Mouse (Mus musculus) CH12.LX (cell line): ENCODE data around the gene Tasp1. TPM values are rescaled to one million over a fixed set of nuclear protein-coding genes. Genes with fewer than 3 reads are reported as not detected.

ENCODE experiments used
- DNase-seq: peaks from one replicate; pipeline ENCODE4 v3.0.0-alpha.2; 2013; ENCODE audit errors: extremely low read depth
- H3K27ac ChIP-seq: 2 replicates; pipeline ENCODE4 v1.5.1; 2012; ENCODE audit warnings: low read depth, mild to moderate bottlenecking, control low read depth, moderate library complexity; ENCODE audit not compliant: insufficient read depth
- H3K27me3 ChIP-seq: replicated peaks from 2 replicates; pipeline ENCODE3; 2012; ENCODE audit warnings: inconsistent platforms
- H3K36me3 ChIP-seq, 2 experiments: replicated peaks in 1 of 2; 2 replicates each; pipeline versions ENCODE3 to v1.6.1; 2012; ENCODE audit warnings: inconsistent platforms in 1 of 2, low read length in 1 of 2, mild to moderate bottlenecking in 1 of 2, mixed read lengths in 1 of 2, moderate library complexity in 1 of 2; ENCODE audit not compliant: control insufficient read depth in 1 of 2, insufficient read depth in 1 of 2
- H3K4me1 ChIP-seq, 2 experiments: 2 replicates each; pipeline ENCODE4 v1.6.1; 2012; ENCODE audit warnings: inconsistent platforms in 1 of 2, moderate library complexity in 1 of 2; ENCODE audit not compliant: insufficient read depth in 2 of 2, control insufficient read depth in 1 of 2
- H3K4me2 ChIP-seq: 2 replicates; pipeline ENCODE4 v1.6.1; 2012; ENCODE audit warnings: low read depth, mild to moderate bottlenecking, control low read depth; ENCODE audit not compliant: poor library complexity, insufficient read depth, severe bottlenecking
- H3K4me3 ChIP-seq, 3 experiments: fragments of 150-350 bp in 1 of 3; sonication (generic) in 1 of 3; replicated peaks in 1 of 3; 2 replicates each; pipeline versions ENCODE3 to v1.5.1; 2011 to 2012; ENCODE audit warnings: low read depth in 2 of 3, low read length in 2 of 3, mild to moderate bottlenecking in 2 of 3, moderate library complexity in 2 of 3, control low read depth in 1 of 3, improper control_type of control experiment in 1 of 3, inconsistent platforms in 1 of 3, mixed read lengths in 1 of 3; ENCODE audit not compliant: poor library complexity in 1 of 3
- H3K79me2 ChIP-seq: replicated peaks from 2 replicates; pipeline ENCODE4 v1.6.1; 2012; ENCODE audit warnings: mild to moderate bottlenecking, moderate library complexity; ENCODE audit not compliant: control insufficient read depth, poor library complexity, insufficient read depth, severe bottlenecking; ENCODE audit errors: extremely low read depth
- H3K9ac ChIP-seq: 2 replicates; pipeline ENCODE4 v1.6.1; 2012; ENCODE audit warnings: low read depth, mild to moderate bottlenecking, control low read depth, moderate library complexity; ENCODE audit not compliant: insufficient read depth
- H3K9me3 ChIP-seq: replicated peaks from 2 replicates; pipeline ENCODE3; 2012; ENCODE audit warnings: low read length, inconsistent platforms, mixed read lengths
- CHD1 ChIP-seq: IDR thresholded peaks from 2 replicates; pipeline ENCODE4 v1.6.1; 2012; ENCODE audit warnings: low read depth, low read length, improper control_type of control experiment, inconsistent platforms
- CTCF ChIP-seq, 2 experiments: IDR thresholded peaks in 1 of 2; conservative IDR thresholded peaks in 1 of 2; 2 replicates each; pipeline ENCODE4 v1.5.1; 2011 to 2012; ENCODE audit warnings: low read depth in 2 of 2, low read length in 2 of 2, improper control_type of control experiment in 1 of 2, inconsistent platforms in 1 of 2, mild to moderate bottlenecking in 1 of 2, moderate library complexity in 1 of 2
- E2F4 ChIP-seq: IDR thresholded peaks from 2 replicates; pipeline ENCODE4 v1.6.1; 2011; ENCODE audit warnings: low read depth, low read length, improper control_type of control experiment; ENCODE audit not compliant: insufficient replicate concordance
- ELF1 ChIP-seq: IDR thresholded peaks from 2 replicates; pipeline ENCODE4 v1.6.1; 2014; ENCODE audit warnings: low read depth, mild to moderate bottlenecking, inconsistent platforms, low read length, improper control_type of control experiment
- EP300 ChIP-seq: IDR thresholded peaks from 2 replicates; pipeline ENCODE4 v1.6.1; 2011; ENCODE audit warnings: low read length, improper control_type of control experiment
- IRF4 ChIP-seq: IDR thresholded peaks from 2 replicates; pipeline ENCODE4 v1.6.1; 2014; ENCODE audit warnings: low read depth, mild to moderate bottlenecking, inconsistent platforms, low read length, improper control_type of control experiment
- JUN ChIP-seq: IDR thresholded peaks from 2 replicates; pipeline ENCODE4 v1.6.1; 2011; ENCODE audit warnings: low read depth, mild to moderate bottlenecking, low read length, improper control_type of control experiment, moderate library complexity; ENCODE audit not compliant: insufficient read depth
- MXI1 ChIP-seq: IDR thresholded peaks from 2 replicates; pipeline ENCODE4 v1.6.1; 2011; ENCODE audit warnings: mild to moderate bottlenecking, low read depth, low read length, improper control_type of control experiment
- MYC ChIP-seq: IDR thresholded peaks from 2 replicates; pipeline ENCODE4 v1.6.1; 2011; ENCODE audit warnings: low read depth, mild to moderate bottlenecking, improper control_type of control experiment, low read length
- NELFE ChIP-seq: IDR thresholded peaks from 2 replicates; pipeline ENCODE4 v1.6.1; 2011; ENCODE audit warnings: low read depth, low read length, improper control_type of control experiment
- POLR2A ChIP-seq: IDR thresholded peaks from 2 replicates; pipeline ENCODE4 v1.6.1; 2011; ENCODE audit warnings: low read depth, mild to moderate bottlenecking, improper control_type of control experiment, low read length
- SMC3 ChIP-seq: IDR thresholded peaks from 2 replicates; pipeline ENCODE4 v1.6.1; 2011; ENCODE audit warnings: low read depth, low read length, improper control_type of control experiment
- TCF12 ChIP-seq: IDR thresholded peaks from 2 replicates; pipeline ENCODE4 v1.6.1; 2014; ENCODE audit warnings: low read depth, mild to moderate bottlenecking, inconsistent platforms, low read length, improper control_type of control experiment
- USF1 ChIP-seq: IDR thresholded peaks from 2 replicates; pipeline ENCODE4 v1.6.1; 2014; ENCODE audit warnings: low read depth, mild to moderate bottlenecking, inconsistent platforms, low read length, improper control_type of control experiment
- ZC3H11A ChIP-seq: IDR thresholded peaks from 2 replicates; pipeline ENCODE4 v1.6.1; 2012; ENCODE audit warnings: low read depth, mild to moderate bottlenecking, inconsistent platforms, low read length, improper control_type of control experiment
- ZMIZ1 ChIP-seq: IDR thresholded peaks from 2 replicates; pipeline ENCODE4 v1.6.1; 2012; ENCODE audit warnings: low read depth, mild to moderate bottlenecking, inconsistent platforms, low read length, improper control_type of control experiment
- ZNF384 ChIP-seq: IDR thresholded peaks from 2 replicates; pipeline ENCODE4 v1.6.1; 2012; ENCODE audit warnings: low read depth, low read length, improper control_type of control experiment, inconsistent platforms
- dilution Hi-C: fragments of 300-500 bp; cut with MboI; formaldehyde crosslinking; loops from 2 replicates; pipeline ENCODE4 v1.14.3; 2020; ENCODE audit warnings: low sequenced_read_pairs; ENCODE audit not compliant: extremely low pct_unique_long_range_greater_than_20kb, extremely low pct_ligation_motif_present
- in situ Hi-C: fragments of 300-500 bp; cut with MboI; formaldehyde crosslinking; loops from 3 replicates; pipeline ENCODE4 v1.14.3; 2019; ENCODE audit warnings: low sequenced_read_pairs, low pct_ligation_motif_present, low pct_unique_long_range_greater_than_20kb, mixed read lengths
- polyA plus RNA-seq: library from polyadenylated mRNA; unstranded; fragments of >175 nt; gene quantifications from 2 replicates; pipeline ENCODE4 v1.2.1, GENCODE M21; 2012; ENCODE audit warnings: low read depth; ENCODE audit not compliant: insufficient read length
- total RNA-seq, 2 experiments: library from RNA; depleted of rRNA; stranded (reverse); fragments of 300-350 nt in 1 of 2; fragments of >200 nt in 1 of 2; gene quantifications; 2 replicates each; pipeline ENCODE4 v1.2.3; 2012 to 2014

Tasp1 gene
- total and polyA plus RNA-seq, 3 experiments: 28.8 to 64.5 (median 28.9) TPM

DNA sequence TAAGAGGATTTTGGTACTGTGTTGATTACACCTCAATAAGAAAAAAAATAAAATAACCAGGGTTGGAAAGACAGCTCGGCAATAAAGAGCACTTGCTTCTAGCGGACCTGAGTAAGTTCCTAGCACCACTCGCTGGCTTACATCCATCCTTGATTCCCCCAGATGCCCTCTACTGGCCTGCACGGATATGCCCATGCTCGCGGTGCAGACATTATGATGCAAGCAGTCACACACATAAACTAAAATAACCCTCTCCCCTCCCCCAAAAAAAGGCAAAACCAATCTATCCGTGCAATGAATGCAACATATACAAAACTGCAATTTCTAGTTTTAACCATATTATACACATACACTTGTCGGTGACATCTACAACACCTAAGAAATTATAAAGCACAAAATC is 929 bp downstream of the Tasp1 start:
- DNase-seq: peak; percentile 63
- TF ChIP-seq CHD1: no peak
- TF ChIP-seq MYC: 0 out of 2 replicates have a peak, but pooled peaks have one; percentile 12
- no peak for TF ChIP-seq ELF1
- TF ChIP-seq CTCF (conservative IDR thresholded peaks at IDR 0.05 in 1 of 2, IDR thresholded peaks at IDR 0.05 in 1 of 2; ENCODE audit: low read depth in 2 of 2, low read length in 2 of 2): peak in 1 of 2 experiments; percentile 48; a peak in 2 of 4 replicates
- TF ChIP-seq ZMIZ1: no peak
- Histone ChIP-seq H3K27me3 (no peaks in the 10 kb centered on the region), H3K9me3 (no peaks in the 10 kb centered on the region), H3K79me2 (peaks cover 18% of the 10 kb centered on the region), H3K4me1 (peaks cover 2 to 15% of the 10 kb centered on the region in 2 experiments; a peak in 3 of 4 replicates), H3K27ac (no peak overlapping the region), H3K9ac (peak overlapping the region; percentile 67), H3K36me3 (peaks cover 0 to 16% of the 10 kb centered on the region in 2 experiments), H3K4me2 (peak overlapping the region; percentile 55; the same call in 1 of the 2 replicates), H3K4me3 (peak overlapping the region; percentile 83 to 92 (median 90))
- dilution Hi-C loops: no loop called here
- in situ Hi-C loops: no loop called here

DNA sequence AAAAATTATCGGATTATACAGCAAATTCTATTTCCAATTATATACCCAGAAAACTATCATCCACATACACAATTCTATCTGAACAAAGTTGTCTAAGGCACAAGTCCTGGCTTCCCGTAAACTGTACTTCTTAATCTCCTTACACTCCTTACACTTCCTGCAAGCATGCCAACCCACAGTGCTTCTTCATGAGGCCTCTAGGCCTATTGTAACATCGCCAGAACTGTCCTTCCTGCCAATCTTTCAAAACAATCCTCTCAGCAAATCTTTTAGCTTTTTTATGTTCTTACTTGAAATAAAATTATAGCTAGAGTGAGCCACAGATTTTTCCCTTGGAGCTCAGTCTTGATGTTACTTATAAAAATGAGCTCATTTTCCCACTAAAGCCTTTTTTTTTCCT is 5.1 kb downstream of the Tasp1 start:
- Histone ChIP-seq H3K79me2 (peaks cover 29% of the 10 kb centered on the region), H3K9ac (no peak overlapping the region), H3K27ac (no peak overlapping the region), H3K27me3 (no peaks in the 10 kb centered on the region), H3K9me3 (no peaks in the 10 kb centered on the region), H3K4me1 (peaks cover 0 to 5% of the 10 kb centered on the region in 2 experiments; a peak in 2 of 4 replicates), H3K4me2 (no peak overlapping the region), H3K4me3 (no peak overlapping the region), H3K36me3 (peaks cover 6 to 32% of the 10 kb centered on the region in 2 experiments)
- TF ChIP-seq IRF4 (no peak), USF1 (no peak), JUN (no peak), ZNF384 (no peak), ZC3H11A (no peak), NELFE (no peak), SMC3 (no peak)
- no peak for DNase-seq
- dilution Hi-C loops (no loop called here), in situ Hi-C loops (no loop called here)

DNA sequence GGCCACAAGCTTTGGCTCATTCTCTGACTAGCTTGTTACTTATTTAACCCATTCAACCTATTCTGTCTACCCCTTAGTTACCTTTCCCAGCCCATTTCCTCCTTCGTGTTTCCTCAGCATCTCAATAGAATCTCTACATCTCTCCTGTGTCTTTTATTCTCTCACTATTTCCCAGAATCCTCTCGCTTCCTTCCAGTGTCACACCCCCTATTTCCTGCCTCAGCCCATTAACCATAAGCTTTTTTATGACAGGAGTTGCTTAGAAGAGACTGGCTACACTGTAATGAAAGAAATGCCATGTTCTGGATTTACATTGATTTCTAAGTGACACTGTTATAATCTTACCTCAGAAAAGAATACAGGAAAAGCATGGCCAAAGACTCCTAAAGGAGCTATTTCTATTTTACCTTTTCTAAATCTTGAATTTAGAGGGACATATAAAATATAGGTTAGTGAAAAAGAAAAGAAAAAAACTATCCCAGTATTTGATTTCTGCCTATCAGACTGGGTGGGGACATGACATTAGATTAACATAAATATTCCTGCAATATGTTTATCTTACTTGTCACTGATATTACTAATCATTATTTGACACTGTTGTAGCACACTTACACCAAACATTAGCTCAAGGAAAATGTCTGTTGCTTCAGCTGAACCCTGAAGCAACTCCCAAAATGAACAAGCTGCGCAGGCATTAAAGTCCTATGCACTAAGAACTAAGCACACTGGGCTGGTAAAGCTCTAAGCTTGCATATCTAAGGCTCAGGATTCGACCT is 6.3 kb downstream of the Tasp1 start:
- H3K4me2 ChIP-seq: no peak overlapping the region
- DNase-seq: no peak
- peaks cover 0 to 3% of the 10 kb centered on the region in 2 experiments; a peak in 1 of 4 replicates for H3K4me1 ChIP-seq
- no peak overlapping the region for H3K4me3 ChIP-seq
- no peaks in the 10 kb centered on the region for H3K9me3 ChIP-seq
- in situ Hi-C loops (no loop called here), dilution Hi-C loops (no loop called here)
- H3K27ac ChIP-seq: no peak overlapping the region
- H3K9ac ChIP-seq: no peak overlapping the region
- TF ChIP-seq POLR2A (no peak), TCF12 (no peak), MXI1 (no peak), E2F4 (no peak), SMC3 (no peak), EP300 (no peak)
- peaks cover 25% of the 10 kb centered on the region for H3K79me2 ChIP-seq
- H3K36me3 ChIP-seq: peaks cover 11 to 38% of the 10 kb centered on the region in 2 experiments
- H3K27me3 ChIP-seq: no peaks in the 10 kb centered on the region
